Mouse (Mus musculus) lung, adult 2 months (tissue): Measurements from ENCODE around the gene Tnfsf12.

Source experiments
- CTCF ChIP-seq: fragments of 200-500 bp; IDR thresholded peaks from 2 replicates; pipeline ENCODE4 v1.5.1; 2011; ENCODE audit warnings: mild to moderate bottlenecking, low read length, control low read depth; ENCODE audit not compliant: insufficient read depth
- POLR2A ChIP-seq: fragments of 200-500 bp; IDR thresholded peaks from 2 replicates; pipeline ENCODE4 v1.6.1; 2011; ENCODE audit warnings: low read depth, mild to moderate bottlenecking, control low read depth, low read length, borderline replicate concordance; ENCODE audit errors: extremely low read depth

DNA sequence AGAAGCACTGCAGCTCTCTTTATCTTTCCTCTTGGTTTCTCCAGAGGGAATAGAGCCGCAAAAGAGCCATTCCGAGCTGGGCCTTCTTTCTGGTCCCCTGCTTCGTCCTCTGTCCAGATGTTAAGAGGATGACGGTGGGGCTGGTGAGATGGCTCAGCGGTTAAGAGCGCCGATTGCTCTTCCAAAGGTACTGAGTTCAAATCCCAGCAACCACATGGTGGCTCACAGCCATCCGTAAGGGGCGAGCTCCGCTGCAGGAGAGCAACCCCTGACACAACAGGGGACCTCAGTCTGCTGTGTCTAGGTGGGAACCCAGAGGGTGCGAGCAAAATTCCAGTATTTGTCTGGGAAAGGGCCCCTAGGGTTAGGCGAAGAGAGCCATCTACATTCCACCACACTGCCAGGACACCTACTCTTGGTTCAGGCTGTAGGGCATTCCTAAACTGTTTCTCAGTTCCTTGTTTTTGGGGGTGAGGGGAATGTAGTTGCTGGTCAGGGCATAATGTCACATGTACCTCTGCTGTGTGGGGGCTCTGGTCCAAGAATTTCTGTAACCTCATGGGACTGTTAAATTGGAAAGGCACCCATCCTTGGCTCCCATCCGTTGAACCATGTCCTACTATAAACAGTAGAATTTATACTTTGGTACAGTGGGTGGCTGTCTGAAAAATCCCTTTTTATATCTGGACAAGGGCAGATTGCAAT is 32.5 kb downstream of the Tnfsf12 start:
- no peak for TF ChIP-seq POLR2A
- TF ChIP-seq CTCF: no peak
